ENCODE assay signal across 11 mouse cellular contexts in genomic region chr13:49364716-49365115, GRCm38 (mm10). TPM values are rescaled to one million over a fixed set of nuclear protein-coding genes. Genes with fewer than 3 reads are reported as not detected.
DNase-seq lines count a peak whose midpoint lies in the region; ATAC-seq and TF ChIP-seq lines count a peak whose summit lies in the region.
"Had no signal": no experiment of that assay in that cellular context is flagged by ENCODE, and none has a peak within 500 bp of the region (broad histone marks: within the 10 kb centered on the region; RNA-seq: fewer than 3 reads in every experiment).

No protein-coding gene starts in this region.

- no peak overlapping the region for H3K4me3 ChIP-seq in heart, embryonic 10.5 days
- H3K4me3 ChIP-seq in midbrain, embryonic 16.5 days (ENCODE audit: low read depth, low read length), result no peak overlapping the region
- H3K4me3 ChIP-seq in thymus, adult 2 months (ENCODE audit: control insufficient read depth, insufficient read depth, low read length), result no peak overlapping the region

- TF ChIP-seq CTCF in thymus, adult 2 months (IDR thresholded peaks at IDR 0.05; ENCODE audit: borderline replicate concordance, control insufficient read depth, extremely low read depth, insufficient read depth, low read length, poor library complexity), result no peak

- TF ChIP-seq POLR2A in thymus, adult 2 months (IDR thresholded peaks at IDR 0.05; ENCODE audit: control insufficient read depth, extremely low read depth, insufficient read depth, low read length, poor library complexity), result no peak

- H3K27ac ChIP-seq in heart, embryonic 10.5 days, result peak overlapping the region; percentile 29; the same call in 1 of the 2 replicates
- no peak overlapping the region for H3K27ac ChIP-seq in midbrain, embryonic 16.5 days (ENCODE audit: low read length)
- H3K27ac ChIP-seq in thymus, adult 2 months (ENCODE audit: control insufficient read depth, insufficient read depth, low read length), result no peak overlapping the region
- H3K27ac ChIP-seq: kidney, postnatal 0 days had no signal

- H3K36me3 ChIP-seq in heart, embryonic 10.5 days, result peaks cover 9% of the 10 kb centered on the region
- peaks cover 5% of the 10 kb centered on the region; the same call in 1 of the 2 replicates for H3K36me3 ChIP-seq in midbrain, embryonic 16.5 days (ENCODE audit: control insufficient read depth, insufficient read depth, low read length)
- peaks cover 4% of the 10 kb centered on the region; the same call in 1 of the 2 replicates for H3K36me3 ChIP-seq in thymus, adult 2 months (ENCODE audit: control insufficient read depth, insufficient read depth, low read length)

- ATAC-seq in midbrain, embryonic 16.5 days, result no peak
- ATAC-seq: forebrain, embryonic 14.5 days; Patski had no signal

- H3K9me3 ChIP-seq in heart, embryonic 10.5 days, result no peaks in the 10 kb centered on the region
- H3K9me3 ChIP-seq in midbrain, embryonic 16.5 days (replicated peaks; ENCODE audit: control insufficient read depth, low read length, poor library complexity, severe bottlenecking), result no peaks in the 10 kb centered on the region

- 73% methylated on average over 2 of the region's 2 CpGs for WGBS in heart, embryonic 10.5 days
- 98% methylated on average over 2 of the region's 2 CpGs for WGBS in midbrain, embryonic 16.5 days
- 92% methylated on average over 2 of the region's 2 CpGs for WGBS in thymus, adult 2 months

- no peaks in the 10 kb centered on the region for H3K27me3 ChIP-seq in heart, embryonic 10.5 days (ENCODE audit: insufficient read depth, poor library complexity, severe bottlenecking)
- no peaks in the 10 kb centered on the region for H3K27me3 ChIP-seq in midbrain, embryonic 16.5 days (ENCODE audit: control insufficient read depth, insufficient read depth, low read depth, low read length)
- H3K27me3 ChIP-seq in thymus, adult 2 months (ENCODE audit: control insufficient read depth, insufficient read depth, low read length), result no peaks in the 10 kb centered on the region
- H3K27me3 ChIP-seq: Patski had no signal

- H3K4me2 ChIP-seq in midbrain, embryonic 16.5 days (ENCODE audit: low read length), result no peak overlapping the region

- DNase-seq in urinary bladder, postnatal 14 days (ENCODE audit: low spot score), result peak; percentile 58
- DNase-seq in urinary bladder, adult 2 months (ENCODE audit: low spot score), result no peak
- peak; percentile 51 to 71 for DNase-seq in adrenal gland, postnatal 36 days
- DNase-seq in heart, embryonic 10.5 days (ENCODE audit: low spot score), result no peak
- DNase-seq in cerebellum, adult 11 months, result no peak
- DNase-seq in thymus, adult 2 months, result no peak
- DNase-seq: right cerebral cortex, postnatal 4 days had no signal

- H3K9ac ChIP-seq in midbrain, embryonic 16.5 days (ENCODE audit: low read depth, low read length), result no peak overlapping the region

- peaks cover 82% of the 10 kb centered on the region for H3K4me1 ChIP-seq in heart, embryonic 10.5 days
- peaks cover 3% of the 10 kb centered on the region; the same call in 1 of the 2 replicates for H3K4me1 ChIP-seq in midbrain, embryonic 16.5 days (ENCODE audit: control insufficient read depth, insufficient read depth, low read length)
- peaks cover 29% of the 10 kb centered on the region for H3K4me1 ChIP-seq in thymus, adult 2 months (replicated peaks; ENCODE audit: control insufficient read depth, insufficient read depth, low read length)

RNA-seq across cellular contexts. Expression of gene Bicd2, which starts 23.3 kb away (rescaled TPM):
- polyA plus RNA-seq in urinary bladder, adult 2 months (2012; rRNA removed), result 41.8 and 47.8 TPM in 2 replicates
- 10 to 100 TPM; 34.8 to 44.6 TPM for total RNA-seq in adrenal gland, postnatal 36 days (2021)
- polyA plus RNA-seq in heart, embryonic 10.5 days (2016; fragmentation: Nextera tagmentation; extraction: Ambion mirVana), result 37.5 and 46.7 TPM in 2 replicates
- 26.2 and 28.3 TPM in 2 replicates for polyA plus RNA-seq in midbrain, embryonic 16.5 days (2015; fragmentation: Nextera tagmentation; extraction: Ambion mirVana)
- polyA plus RNA-seq in thymus, adult 2 months (2012; rRNA removed), result 47.8 and 51.1 TPM in 2 replicates

RNA-seq across cellular contexts. Expression of gene Fgd3, which starts 44.6 kb away (rescaled TPM):
- polyA plus RNA-seq in urinary bladder, adult 2 months (2012; rRNA removed), result 6.2 and 7.2 TPM in 2 replicates
- total RNA-seq in adrenal gland, postnatal 36 days (2021), result 1 to 10 TPM; 2.7 to 5.3 TPM
- polyA plus RNA-seq in heart, embryonic 10.5 days (2016; fragmentation: Nextera tagmentation; extraction: Ambion mirVana), result 0.26 and 0.45 TPM in 2 replicates
- polyA plus RNA-seq in midbrain, embryonic 16.5 days (2015; fragmentation: Nextera tagmentation; extraction: Ambion mirVana), result 2.7 and 3.2 TPM in 2 replicates
- 17.8 and 19.2 TPM in 2 replicates for polyA plus RNA-seq in thymus, adult 2 months (2012; rRNA removed)

RNA-seq across cellular contexts. Expression of gene Ippk, which starts 56.3 kb away (rescaled TPM):
- polyA plus RNA-seq in urinary bladder, adult 2 months (2012; rRNA removed), result 10.0 and 12.4 TPM in 2 replicates
- 10 to 100 TPM; 33.1 to 49.4 TPM for total RNA-seq in adrenal gland, postnatal 36 days (2021)
- polyA plus RNA-seq in heart, embryonic 10.5 days (2016; fragmentation: Nextera tagmentation; extraction: Ambion mirVana), result 15.8 and 18.5 TPM in 2 replicates
- polyA plus RNA-seq in midbrain, embryonic 16.5 days (2015; fragmentation: Nextera tagmentation; extraction: Ambion mirVana), result 13.2 and 14.1 TPM in 2 replicates
- 6.7 and 7.1 TPM in 2 replicates for polyA plus RNA-seq in thymus, adult 2 months (2012; rRNA removed)

Comparison
In these comparisons a context has a peak if more than half of its experiments do, and no peak if none do; other contexts are left out.
1. DNase-seq: peak in urinary bladder, postnatal 14 days (single experiment) and adrenal gland, postnatal 36 days (2 of 2); none in urinary bladder, adult 2 months (single experiment), heart, embryonic 10.5 days (single experiment), cerebellum, adult 11 months (single experiment) and thymus, adult 2 months (single experiment).